Mouse (Mus musculus) limb, embryonic 11.5 days (tissue): ENCODE measurements around the gene Dtx1. TPM values are rescaled to one million over a fixed set of nuclear protein-coding genes. Genes with fewer than 3 reads are reported as not detected.

ENCODE experiments used
- ATAC-seq: fragments of 200-750 bp; cut with Nextera tagmentation; 2 replicates; pipeline ENCODE4 v1.8.0; 2017; ENCODE audit warnings: low read depth; ENCODE audit not compliant: insufficient number of reproducible peaks, low FRiP score, low TSS enrichment
- DNase-seq: peaks from one replicate; pipeline ENCODE4 v3.0.0-alpha.2; 2015; ENCODE audit warnings: low spot score
- H3K27ac ChIP-seq: fragments of 300-500 bp; sonication (generic); replicated peaks from 2 replicates; pipeline ENCODE4 v1.5.1; 2014; ENCODE audit warnings: low read depth, mild to moderate bottlenecking, low read length
- H3K27me3 ChIP-seq: fragments of 300-500 bp; sonication (generic); 2 replicates; pipeline ENCODE4 v1.6.1; 2014; ENCODE audit warnings: mild to moderate bottlenecking, low read length, mixed read lengths; ENCODE audit not compliant: control insufficient read depth, insufficient read depth
- H3K36me3 ChIP-seq: fragments of 300-500 bp; sonication (generic); 2 replicates; pipeline ENCODE4 v1.6.1; 2014; ENCODE audit warnings: mild to moderate bottlenecking, low read length, moderate library complexity, mixed read lengths; ENCODE audit not compliant: control insufficient read depth, insufficient read depth
- H3K4me1 ChIP-seq: fragments of 300-500 bp; sonication (generic); 2 replicates; pipeline ENCODE4 v1.6.1; 2014; ENCODE audit warnings: low read length, mixed read lengths; ENCODE audit not compliant: control insufficient read depth, insufficient read depth
- H3K4me2 ChIP-seq: fragments of 300-500 bp; sonication (generic); 2 replicates; pipeline ENCODE4 v1.6.1; 2014; ENCODE audit warnings: low read depth, mild to moderate bottlenecking, moderate library complexity; ENCODE audit not compliant: severe bottlenecking
- H3K4me3 ChIP-seq: fragments of 300-500 bp; sonication (generic); 2 replicates; pipeline ENCODE4 v1.5.1; 2014; ENCODE audit warnings: low read depth, low read length
- H3K9ac ChIP-seq: fragments of 300-500 bp; sonication (generic); 2 replicates; pipeline ENCODE4 v1.6.1; 2014; ENCODE audit warnings: mild to moderate bottlenecking, low read length
- H3K9me3 ChIP-seq: fragments of 300-500 bp; sonication (generic); 2 replicates; pipeline ENCODE4 v1.6.1; 2016; ENCODE audit warnings: low read length; ENCODE audit not compliant: control insufficient read depth
- WGBS: fragments of 180-500 bp; shearing (Covaris S2); extraction: QIAGEN DNeasy Blood & Tissue Kit; methylation state at CpG from one replicate; pipeline ENCODE4 v1.1.7; 2014; 5-methylcytosine and 5-hydroxymethylcytosine counted together
- polyA plus RNA-seq: library from polyadenylated mRNA; unstranded; fragments of >200 nt; fragmentation: Nextera tagmentation; extraction: Ambion mirVana; gene quantifications from 2 replicates; pipeline ENCODE4 v1.2.1, GENCODE M21; 2014

The Dtx1 gene
- polyA plus RNA-seq, 1 experiment from 2014 or later, result 3.0 TPM

GRCm38 (mm10) chr5:120670132-120670531 is 41.6 kb downstream of the Dtx1 start:
- H3K4me3 ChIP-seq, result no peak overlapping the region
- H3K9ac ChIP-seq, result no peak overlapping the region
- H3K27me3 ChIP-seq, result no peaks in the 10 kb centered on the region; the same call in 1 of the 2 replicates
- DNase-seq, result no peak
- no peak for ATAC-seq
- no peak overlapping the region for H3K4me2 ChIP-seq
- H3K9me3 ChIP-seq, result no peaks in the 10 kb centered on the region
- H3K27ac ChIP-seq, result no peak overlapping the region
- no peaks in the 10 kb centered on the region for H3K4me1 ChIP-seq
- no peaks in the 10 kb centered on the region for H3K36me3 ChIP-seq
- 87% methylated on average over 7 of the region's 7 CpGs for WGBS

- WGBS, result 72% methylated on average over 7 of the region's 7 CpGs
- H3K4me2 ChIP-seq, result no peak overlapping the region
- no peaks in the 10 kb centered on the region for H3K9me3 ChIP-seq
- ATAC-seq, result no peak
- H3K27ac ChIP-seq, result no peak overlapping the region
- H3K36me3 ChIP-seq, result no peaks in the 10 kb centered on the region
- no peak overlapping the region for H3K9ac ChIP-seq
- no peaks in the 10 kb centered on the region for H3K4me1 ChIP-seq
- H3K27me3 ChIP-seq, result no peaks in the 10 kb centered on the region; the same call in 1 of the 2 replicates
- no peak for DNase-seq
- H3K4me3 ChIP-seq, result no peak overlapping the region
Observed at GRCm38 (mm10) chr5:120668761-120669160, 43.0 kb downstream of the Dtx1 start.

GRCm38 (mm10) chr5:120664888-120665287 is 46.8 kb downstream of the Dtx1 start:
- ATAC-seq (no peak), DNase-seq (no peak)
- no peak overlapping the region for H3K4me3 ChIP-seq
- 65% methylated on average over 2 of the region's 2 CpGs for WGBS
- H3K4me1 ChIP-seq, result no peaks in the 10 kb centered on the region
- H3K27me3 ChIP-seq, result no peaks in the 10 kb centered on the region; the same call in 1 of the 2 replicates
- no peak overlapping the region for H3K27ac ChIP-seq
- no peaks in the 10 kb centered on the region for H3K9me3 ChIP-seq
- no peak overlapping the region for H3K9ac ChIP-seq
- no peak overlapping the region for H3K4me2 ChIP-seq
- H3K36me3 ChIP-seq, result no peaks in the 10 kb centered on the region

GRCm38 (mm10) chr5:120660816-120661215 is 50.9 kb downstream of the Dtx1 start:
- no peak overlapping the region for H3K27ac ChIP-seq
- H3K9ac ChIP-seq, result no peak overlapping the region
- H3K4me2 ChIP-seq, result no peak overlapping the region
- H3K9me3 ChIP-seq, result no peaks in the 10 kb centered on the region
- no peaks in the 10 kb centered on the region for H3K4me1 ChIP-seq
- no peaks in the 10 kb centered on the region for H3K36me3 ChIP-seq
- H3K4me3 ChIP-seq, result no peak overlapping the region
- ATAC-seq, result no peak
- DNase-seq, result no peak
- no peaks in the 10 kb centered on the region for H3K27me3 ChIP-seq
- 71% methylated on average over 5 of the region's 5 CpGs for whole genome bisulfite sequencing

- Histone ChIP-seq H3K27me3 (no peaks in the 10 kb centered on the region), H3K27ac (no peak overlapping the region), H3K4me3 (no peak overlapping the region), H3K4me1 (no peaks in the 10 kb centered on the region), H3K9me3 (no peaks in the 10 kb centered on the region), H3K9ac (no peak overlapping the region), H3K4me2 (no peak overlapping the region), H3K36me3 (no peaks in the 10 kb centered on the region)
- ATAC-seq (no peak), DNase-seq (no peak)
- 85% methylated on average over 12 of the region's 12 CpGs for WGBS
Observed at GRCm38 (mm10) chr5:120656281-120656751, 55.4 kb downstream of the Dtx1 start.

GRCm38 (mm10) chr5:120653873-120654272 is 57.9 kb downstream of the Dtx1 start:
- ATAC-seq (no peak), DNase-seq (no peak)
- Histone ChIP-seq H3K4me2 (no peak overlapping the region), H3K27ac (no peak overlapping the region), H3K27me3 (peaks cover 19% of the 10 kb centered on the region), H3K4me3 (no peak overlapping the region), H3K36me3 (no peaks in the 10 kb centered on the region), H3K4me1 (peaks cover 3% of the 10 kb centered on the region; the same call in 1 of the 2 replicates), H3K9me3 (no peaks in the 10 kb centered on the region), H3K9ac (no peak overlapping the region)
- WGBS, result 81% methylated on average over 2 of the region's 2 CpGs

GRCm38 (mm10) chr5:120652915-120653701 is 58.6 kb downstream of the Dtx1 start:
- ATAC-seq, result no peak
- Histone ChIP-seq H3K4me3 (no peak overlapping the region), H3K27me3 (peaks cover 27% of the 10 kb centered on the region), H3K27ac (no peak overlapping the region), H3K36me3 (no peaks in the 10 kb centered on the region), H3K4me1 (peaks cover 7% of the 10 kb centered on the region; the same call in 1 of the 2 replicates), H3K9ac (no peak overlapping the region), H3K9me3 (no peaks in the 10 kb centered on the region), H3K4me2 (no peak overlapping the region)
- 75% methylated on average over 26 of the region's 28 CpGs for WGBS
- no peak for DNase-seq

- H3K9me3 ChIP-seq, result no peaks in the 10 kb centered on the region
- H3K36me3 ChIP-seq, result no peaks in the 10 kb centered on the region
- H3K27me3 ChIP-seq, result peaks cover 35% of the 10 kb centered on the region
- no peak for DNase-seq
- H3K4me3 ChIP-seq, result no peak overlapping the region
- no peak overlapping the region for H3K4me2 ChIP-seq
- H3K9ac ChIP-seq, result no peak overlapping the region
- peaks cover 7% of the 10 kb centered on the region; the same call in 1 of the 2 replicates for H3K4me1 ChIP-seq
- no peak for ATAC-seq
- WGBS, result 73% methylated on average over 5 of the region's 5 CpGs
- no peak overlapping the region for H3K27ac ChIP-seq
Observed at GRCm38 (mm10) chr5:120651230-120651629, 60.5 kb downstream of the Dtx1 start.
